Mouse (Mus musculus) layer of hippocampus, adult 2 months (tissue): Measurements from ENCODE around the gene Fam193a. TPM values are rescaled to one million over a fixed set of nuclear protein-coding genes. Genes with fewer than 3 reads are reported as not detected.

ENCODE experiments used
- DNase-seq, 2 experiments: peaks; one replicate each; pipeline ENCODE4 v3.0.0; 2022; ENCODE audit warnings: low spot score in 2 of 2
- H3K27ac ChIP-seq: fragments of 200-600 bp; 2 replicates; pipeline ENCODE4 v1.8.1; 2022
- H3K4me3 ChIP-seq: fragments of 200-600 bp; 2 replicates; pipeline ENCODE4 v1.8.1; 2022; ENCODE audit warnings: mild to moderate bottlenecking
- CTCF ChIP-seq: fragments of 200-600 bp; conservative IDR thresholded peaks from 2 replicates; pipeline ENCODE4 v1.8.1; 2022; ENCODE audit warnings: antibody characterized with exemption, mild to moderate bottlenecking, moderate library complexity
- total RNA-seq, 2 experiments: library from RNA; stranded (reverse); gene quantifications; 2 replicates each; pipeline ENCODE4 v1.2.3; 2021

Gene Fam193a
- total RNA-seq, 2 experiments from 2014 or later = 42.6 to 46.4 TPM

- Histone ChIP-seq H3K27ac (peak overlapping the region; percentile 67), H3K4me3 (no peak overlapping the region)
- no peak for TF ChIP-seq CTCF
- DNase-seq = no peak
Observed at GRCm38 (mm10) chr5:34487320-34488090, 117.8 kb downstream of the Fam193a start.

GRCm38 (mm10) chr5:34488741-34489417, 119.1 kb downstream of the Fam193a start:
- no peak for DNase-seq
- Histone ChIP-seq H3K27ac (no peak overlapping the region), H3K4me3 (no peak overlapping the region)
- no peak for TF ChIP-seq CTCF

GRCm38 (mm10) chr5:34489418-34489787, 119.7 kb downstream of the Fam193a start:
- no peak overlapping the region for H3K27ac ChIP-seq
- H3K4me3 ChIP-seq = no peak overlapping the region
- DNase-seq = no peak
- TF ChIP-seq CTCF = peak; percentile 42

- Histone ChIP-seq H3K27ac (no peak overlapping the region), H3K4me3 (no peak overlapping the region)
- TF ChIP-seq CTCF = no peak
- DNase-seq = no peak
Observed at GRCm38 (mm10) chr5:34496745-34497144, 127.0 kb downstream of the Fam193a start.

- Histone ChIP-seq H3K4me3 (no peak overlapping the region), H3K27ac (0 out of 2 replicates have a peak overlapping the region, but pooled peaks have one; percentile 20)
- TF ChIP-seq CTCF = no peak
- DNase-seq = no peak
Observed at GRCm38 (mm10) chr5:34500886-34501285, 131.2 kb downstream of the Fam193a start.

- no peak overlapping the region for H3K4me3 ChIP-seq
- no peak for DNase-seq
- H3K27ac ChIP-seq = peak overlapping the region; percentile 71; the same call in 1 of the 2 replicates
- TF ChIP-seq CTCF = no peak
Observed at GRCm38 (mm10) chr5:34501588-34501987, 131.9 kb downstream of the Fam193a start.

GRCm38 (mm10) chr5:34502411-34502810, 132.7 kb downstream of the Fam193a start:
- DNase-seq = peak in 1 of 2 experiments; percentile 34
- TF ChIP-seq CTCF = no peak

GRCm38 (mm10) chr5:34502821-34503220, 133.1 kb downstream of the Fam193a start:
- Histone ChIP-seq H3K4me3 (no peak overlapping the region), H3K27ac (peak overlapping the region; percentile 71)
- TF ChIP-seq CTCF = no peak
- no peak for DNase-seq

More at GRCm38 (mm10) chr5:34502411-34502810, 132.7 kb downstream of the Fam193a start:
- Histone ChIP-seq H3K4me3 (no peak overlapping the region), H3K27ac (peak overlapping the region; percentile 71)

GRCm38 (mm10) chr5:34512486-34512885, 142.8 kb downstream of the Fam193a start:
- no peak overlapping the region for H3K27ac ChIP-seq
- no peak for DNase-seq
- no peak for TF ChIP-seq CTCF
- H3K4me3 ChIP-seq = peak overlapping the region; percentile 87; the same call in 1 of the 2 replicates

GRCm38 (mm10) chr5:34513466-34514217, 143.9 kb downstream of the Fam193a start, which contains the start of gene Tnip2:
Gene Tnip2 (minus strand): TSS chr5:34513991.
- peak; percentile 91 to 93 for DNase-seq
- Histone ChIP-seq H3K4me3 (peak within 1 kb of the TSS; percentile 87), H3K27ac (peak within 1 kb of the TSS; percentile 85)
- TF ChIP-seq CTCF = no peak

- DNase-seq = no peak
- peak overlapping the region; percentile 87 for H3K4me3 ChIP-seq
- peak overlapping the region; percentile 85 for H3K27ac ChIP-seq
- no peak for TF ChIP-seq CTCF
Observed at GRCm38 (mm10) chr5:34514218-34514566, 144.5 kb downstream of the Fam193a start.

- TF ChIP-seq CTCF = no peak
- DNase-seq = no peak
- Histone ChIP-seq H3K4me3 (no peak overlapping the region), H3K27ac (no peak overlapping the region)
Observed at GRCm38 (mm10) chr5:34515096-34515495, 145.4 kb downstream of the Fam193a start.

- Histone ChIP-seq H3K4me3 (no peak overlapping the region), H3K27ac (no peak overlapping the region)
- TF ChIP-seq CTCF = peak; percentile 91
- peak; percentile 50 to 74 for DNase-seq
Observed at GRCm38 (mm10) chr5:34517913-34518312, 148.2 kb downstream of the Fam193a start.
